Mouse (Mus musculus): ENCODE measurements around the gene Theg.

- no peak for TF ChIP-seq CTCF (IDR thresholded peaks at IDR 0.05; ENCODE audit: extremely low read depth, insufficient read depth, insufficient read length, insufficient replicate concordance)
- TF ChIP-seq POLR2A (IDR thresholded peaks at IDR 0.05; ENCODE audit: low read depth, low read length): no peak
Measured at GRCm38 (mm10) chr10:79527453-79527845, 59.7 kb downstream of the Theg start.

All from spleen, adult 2 months (tissue).